Mouse (Mus musculus): ENCODE data around the gene Adamts7.

Adamts7 gene

GRCm38 (mm10) chr9:90197866-90198383 is 35.1 kb downstream of the Adamts7 start:
- DNase-seq (ENCODE audit: low spot score): peak; percentile 41

DNA sequence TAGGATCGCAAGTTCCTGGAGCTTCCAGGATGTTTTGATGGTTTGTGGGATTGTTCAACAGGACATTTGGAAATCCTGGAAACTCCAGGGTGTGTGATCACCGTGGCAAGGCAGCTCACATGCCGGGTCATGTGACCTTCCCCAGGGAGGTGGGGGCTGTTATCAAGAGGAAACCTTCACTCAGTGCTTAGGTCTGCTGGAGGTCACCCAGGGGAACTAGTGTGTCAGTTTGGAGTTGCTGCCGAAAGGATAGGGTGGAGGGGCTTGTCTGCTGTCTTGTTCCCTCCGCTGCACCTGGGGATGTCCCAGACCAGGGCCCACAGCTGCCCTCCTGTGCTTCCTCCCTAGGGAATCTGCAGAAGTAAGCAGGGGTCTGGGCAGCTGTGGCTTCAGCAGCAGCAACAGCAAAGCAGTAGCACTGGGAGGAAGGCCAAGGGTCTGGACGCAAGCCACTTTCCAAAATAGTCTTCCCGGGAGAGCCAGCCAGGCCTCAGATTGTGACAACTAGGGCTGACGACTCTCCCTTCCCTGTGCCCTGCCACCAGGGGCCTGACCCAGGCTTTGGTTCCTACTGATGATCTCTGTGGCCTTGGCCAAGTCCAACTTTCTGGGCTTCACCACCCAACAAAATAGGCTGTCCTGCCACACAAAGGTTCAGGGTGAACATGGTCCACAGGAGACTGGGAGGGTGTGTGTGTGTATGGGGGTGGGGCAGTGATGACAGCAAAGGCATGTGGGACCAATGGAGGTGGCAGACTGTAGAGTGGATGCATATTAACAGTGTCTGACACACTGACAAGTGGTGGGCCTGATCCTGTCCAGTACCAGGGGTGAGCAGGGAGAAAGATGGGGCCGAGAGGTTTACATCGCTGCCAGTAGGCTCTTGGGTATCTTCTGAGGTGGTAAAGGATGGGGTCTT is 35.9 kb downstream of the Adamts7 start:
- peak; percentile 86 for DNase-seq (ENCODE audit: low spot score)

GRCm38 (mm10) chr9:90199611-90200010 is 36.7 kb downstream of the Adamts7 start:
- no peak for DNase-seq (ENCODE audit: low spot score)

DNA sequence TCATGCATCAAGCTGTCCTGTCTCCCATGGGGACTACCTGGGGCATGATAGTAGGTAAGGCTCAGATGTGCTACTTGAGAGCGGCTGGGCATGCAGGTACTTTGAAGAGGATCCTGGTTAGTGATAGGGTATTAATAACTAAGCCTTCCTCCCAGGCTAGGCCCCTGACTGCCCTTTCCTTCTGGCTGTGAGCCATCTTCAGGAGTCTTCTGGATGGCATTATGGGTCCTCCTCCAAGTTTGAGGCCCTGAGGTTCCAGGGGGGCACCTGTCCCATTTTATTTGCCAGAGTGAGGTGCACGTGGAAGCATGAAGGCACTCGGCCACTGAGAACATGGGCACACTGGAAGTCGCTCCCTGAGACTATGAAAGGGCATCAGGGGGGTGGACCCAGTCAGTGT is 37.6 kb downstream of the Adamts7 start:
- DNase-seq (ENCODE audit: low spot score): no peak

DNA sequence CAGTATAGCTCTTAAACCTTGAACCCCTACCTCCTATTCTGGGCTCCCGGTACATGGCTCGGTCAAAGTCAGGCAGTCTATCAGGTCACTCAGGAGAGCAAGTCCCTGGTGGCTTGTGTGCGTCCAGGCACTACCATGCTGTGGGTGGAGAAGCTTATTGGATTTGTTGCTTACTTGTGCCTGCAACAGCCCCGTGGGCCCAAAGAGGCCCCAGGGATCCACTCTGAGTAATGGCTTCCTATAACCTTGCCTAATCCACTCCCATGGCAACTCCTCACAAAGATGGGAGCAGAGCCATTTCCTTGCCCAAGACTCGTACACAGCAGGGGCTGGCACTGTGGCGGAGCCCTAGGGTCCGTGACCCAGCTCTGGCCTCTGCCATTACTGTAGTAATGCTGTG is 38.2 kb downstream of the Adamts7 start:
- peak; percentile 71 for DNase-seq (ENCODE audit: low spot score)

GRCm38 (mm10) chr9:90201541-90201940 is 38.7 kb downstream of the Adamts7 start:
- DNase-seq (ENCODE audit: low spot score): no peak

GRCm38 (mm10) chr9:90203233-90203632 is 40.4 kb downstream of the Adamts7 start:
- no peak for DNase-seq (ENCODE audit: low spot score)

GRCm38 (mm10) chr9:90204396-90204915 is 41.6 kb downstream of the Adamts7 start:
- DNase-seq (ENCODE audit: low spot score): peak; percentile 33

DNA sequence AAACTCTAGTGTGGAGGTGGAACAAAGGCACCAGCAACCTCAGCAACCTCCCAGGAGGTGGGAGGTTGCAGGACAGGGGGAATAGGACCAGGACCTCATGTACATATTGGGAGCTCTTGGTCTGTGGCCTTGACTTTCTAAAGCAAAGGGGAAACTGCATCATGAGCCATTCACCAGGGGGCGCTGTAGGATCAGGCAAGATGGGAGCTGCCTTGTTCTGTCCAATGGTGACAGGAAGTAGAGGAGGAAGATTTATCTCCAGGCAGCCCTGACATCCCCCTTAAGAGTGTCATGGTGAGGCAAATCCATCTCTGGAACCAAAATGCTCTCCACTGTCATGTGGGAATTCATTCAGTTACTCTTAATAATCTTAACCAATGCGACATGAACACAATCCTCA is 43.6 kb downstream of the Adamts7 start:
- peak; percentile 93 for DNase-seq (ENCODE audit: low spot score)

DNA sequence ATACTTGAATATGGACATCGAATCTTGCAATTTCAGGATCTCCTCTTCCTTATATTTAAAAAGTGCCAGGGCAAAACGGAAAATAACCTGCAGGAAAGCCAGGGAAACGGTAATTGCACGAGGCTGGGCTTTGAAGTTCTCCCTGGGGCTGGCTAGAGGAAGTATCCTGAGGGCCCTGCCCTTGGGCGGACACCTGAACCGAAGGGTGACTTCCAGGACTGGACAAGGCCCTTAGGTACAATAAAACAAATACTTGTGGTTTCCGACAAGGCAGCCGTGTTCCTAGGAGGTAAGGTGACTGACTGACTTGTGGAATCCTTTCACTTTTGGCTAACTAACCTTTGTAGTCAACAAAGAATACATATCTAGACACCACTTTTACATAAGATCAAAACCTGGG is 44.9 kb downstream of the Adamts7 start:
- DNase-seq (ENCODE audit: low spot score): no peak

- peak; percentile 51 for DNase-seq (ENCODE audit: low spot score)
Measured at GRCm38 (mm10) chr9:90208655-90209054, 45.8 kb downstream of the Adamts7 start.

- no peak for DNase-seq (ENCODE audit: low spot score)
Measured at GRCm38 (mm10) chr9:90213127-90213526, 50.3 kb downstream of the Adamts7 start.

DNA sequence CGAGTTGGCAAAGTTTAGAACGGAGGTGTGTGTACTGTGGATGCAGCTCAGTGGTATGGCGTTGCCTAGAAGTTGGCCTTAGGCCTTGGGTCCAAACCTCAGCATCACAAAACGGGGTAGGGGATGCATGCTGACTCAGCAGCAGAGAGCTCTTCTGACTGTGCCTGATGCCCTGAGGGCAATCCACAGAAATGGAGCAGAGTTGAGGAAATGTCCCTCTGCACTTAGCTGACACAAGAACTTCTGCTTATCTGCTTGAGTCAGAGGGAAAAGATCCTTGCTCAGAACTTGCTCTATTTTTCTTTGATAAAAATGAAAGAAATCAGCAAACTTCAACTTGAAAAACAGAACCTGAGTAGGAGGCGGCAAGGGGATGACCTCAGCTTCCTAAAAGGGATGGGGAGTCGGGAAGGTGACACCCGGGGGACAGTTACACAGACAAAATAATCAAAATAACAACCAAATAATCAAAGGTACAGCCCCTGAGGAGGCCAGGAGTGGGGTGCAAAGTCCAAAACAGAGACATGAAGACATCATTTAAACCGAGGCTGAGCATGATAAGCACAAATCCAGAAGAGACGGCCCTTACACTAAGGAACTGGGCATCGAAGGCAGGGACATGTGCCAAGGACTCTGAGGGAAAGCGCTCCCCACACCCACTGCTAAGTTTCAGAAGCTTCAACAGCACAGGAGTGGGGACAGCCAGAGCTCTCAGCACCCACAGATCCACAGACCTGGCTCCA is 53.6 kb downstream of the Adamts7 start:
- DNase-seq (ENCODE audit: low spot score): peak; percentile 20

DNA sequence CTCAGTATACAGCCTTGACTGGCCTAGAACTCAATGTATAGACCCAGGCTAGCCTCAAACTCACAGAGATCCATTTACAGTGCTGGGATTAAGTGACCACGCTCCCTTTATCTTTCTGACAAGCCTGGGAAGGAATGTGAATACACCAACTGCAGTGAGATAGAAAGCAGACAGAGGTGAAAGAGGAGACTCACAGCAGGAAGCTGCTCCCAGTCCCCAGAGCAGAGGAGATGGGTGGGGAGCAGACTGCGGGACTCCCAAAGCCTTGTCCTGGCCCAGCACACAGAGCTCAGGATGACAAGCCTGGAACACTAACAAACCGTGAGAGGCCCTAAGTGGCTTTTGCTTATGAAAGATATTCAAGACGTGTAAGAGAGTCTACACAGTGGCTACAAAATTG is 54.6 kb downstream of the Adamts7 start:
- DNase-seq (ENCODE audit: low spot score): no peak

DNA sequence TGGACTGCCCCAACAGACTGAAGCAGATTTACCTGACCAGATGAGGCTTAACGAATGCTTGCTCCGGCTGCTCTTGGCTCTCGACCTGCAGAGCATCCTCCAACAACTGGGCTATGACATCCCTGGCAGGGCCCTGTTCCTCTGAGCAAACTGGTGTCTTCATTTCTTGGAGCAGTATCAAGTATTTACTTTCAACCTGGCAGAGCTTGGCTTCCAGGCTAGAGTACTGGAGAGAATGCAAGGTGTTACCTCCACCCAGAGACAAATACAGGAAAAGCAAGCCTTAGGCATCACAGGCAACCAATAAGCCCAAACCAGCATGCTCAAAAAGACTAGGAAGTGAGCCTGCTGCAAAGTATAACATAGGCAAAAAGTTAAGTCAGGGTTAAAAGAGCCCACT is 59.4 kb downstream of the Adamts7 start:
- DNase-seq (ENCODE audit: low spot score): no peak

GRCm38 (mm10) chr9:90226081-90226741 is 63.3 kb downstream of the Adamts7 start:
- no peak for DNase-seq (ENCODE audit: low spot score)

- no peak for DNase-seq (ENCODE audit: low spot score)
Measured at GRCm38 (mm10) chr9:90226742-90227096, 63.9 kb downstream of the Adamts7 start.

DNA sequence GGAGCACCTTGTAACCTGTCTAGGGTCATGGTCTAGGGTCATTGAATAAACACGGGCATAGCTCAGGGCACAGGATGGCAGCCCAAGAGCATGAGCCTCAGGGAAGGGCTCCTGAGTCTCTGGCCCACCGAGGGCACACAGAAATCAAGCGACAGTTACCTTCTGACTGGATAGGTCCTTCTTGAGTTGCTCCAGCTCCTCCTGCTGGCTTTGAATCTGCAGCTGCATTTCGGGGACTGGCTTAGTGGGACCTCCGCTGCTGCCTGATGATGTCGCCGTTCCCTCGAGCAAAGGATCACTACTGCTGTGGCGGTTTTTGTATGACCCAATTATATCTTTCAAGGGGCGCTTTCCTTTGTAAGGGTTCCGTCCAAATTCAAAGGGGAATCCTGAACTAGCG is 64.3 kb downstream of the Adamts7 start:
- no peak for DNase-seq (ENCODE audit: low spot score)

- peak; percentile 24 for DNase-seq (ENCODE audit: low spot score)
Measured at GRCm38 (mm10) chr9:90232781-90233690, 70.2 kb downstream of the Adamts7 start.

- DNase-seq (ENCODE audit: low spot score): no peak
Measured at GRCm38 (mm10) chr9:90233906-90234419, 71.1 kb downstream of the Adamts7 start.

DNA sequence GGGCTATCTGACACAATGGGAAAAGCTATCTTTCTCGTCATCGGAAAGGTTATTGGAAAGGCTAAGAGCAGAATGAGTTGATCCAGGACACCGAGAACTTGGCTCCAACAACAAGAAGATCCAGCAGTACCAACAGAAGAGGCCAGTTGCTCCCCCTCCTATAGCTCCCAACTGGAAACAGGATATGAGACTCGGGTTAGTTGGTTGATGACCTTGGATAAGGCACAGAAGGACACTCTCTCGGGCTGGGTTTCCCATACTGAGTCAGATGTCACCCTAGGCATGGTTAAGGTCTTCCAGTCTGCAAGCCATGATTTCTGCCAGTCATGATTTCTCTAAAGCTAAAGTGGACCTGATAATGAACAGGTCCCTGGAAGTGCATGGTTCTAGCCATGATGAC is 71.9 kb downstream of the Adamts7 start:
- no peak for DNase-seq (ENCODE audit: low spot score)

Measured in adipocyte (in vitro differentiated cells).